Mouse (Mus musculus) lung, embryonic 16.5 days (tissue): Measurements from ENCODE around the gene Tnfaip3. TPM values are rescaled to one million over a fixed set of nuclear protein-coding genes. Genes with fewer than 3 reads are reported as not detected.
A peak's percentile ranks its signal among the peaks of the same experiment; 100 is the strongest.

Experiments used
- ATAC-seq: fragments of 200-750 bp; cut with Nextera tagmentation; 2 replicates; pipeline ENCODE4 v1.8.0; 2017; ENCODE audit warnings: low read depth, mild to moderate bottlenecking, moderate library complexity
- H3K27ac ChIP-seq: fragments of 300-500 bp; sonication (generic); 2 replicates; pipeline ENCODE4 v1.5.1; 2014; ENCODE audit warnings: mild to moderate bottlenecking, control low read depth, low read length
- H3K27me3 ChIP-seq: fragments of 300-500 bp; sonication (generic); 2 replicates; pipeline ENCODE4 v1.6.1; 2014; ENCODE audit warnings: low read depth, low read length, mixed read lengths; ENCODE audit not compliant: control insufficient read depth, insufficient read depth
- H3K36me3 ChIP-seq: fragments of 300-500 bp; sonication (generic); 2 replicates; pipeline ENCODE4 v1.6.1; 2014; ENCODE audit warnings: low read length; ENCODE audit not compliant: control insufficient read depth, insufficient read depth
- H3K4me1 ChIP-seq: fragments of 300-500 bp; sonication (generic); replicated peaks from 2 replicates; pipeline ENCODE4 v1.6.1; 2014; ENCODE audit warnings: low read length, mixed read lengths; ENCODE audit not compliant: control insufficient read depth, insufficient read depth
- H3K4me2 ChIP-seq: fragments of 300-500 bp; sonication (generic); 2 replicates; pipeline ENCODE4 v1.6.1; 2014; ENCODE audit warnings: low read depth, low read length, control low read depth
- H3K4me3 ChIP-seq: fragments of 300-500 bp; sonication (generic); 2 replicates; pipeline ENCODE4 v1.5.1; 2014; ENCODE audit warnings: mild to moderate bottlenecking, low read length, control low read depth
- H3K9ac ChIP-seq: fragments of 300-500 bp; sonication (generic); 2 replicates; pipeline ENCODE4 v1.6.1; 2014; ENCODE audit warnings: low read length, control low read depth
- H3K9me3 ChIP-seq: fragments of 300-500 bp; sonication (generic); 2 replicates; pipeline ENCODE4 v1.6.1; 2016; ENCODE audit warnings: low read length; ENCODE audit not compliant: control insufficient read depth
- WGBS: fragments of 180-500 bp; shearing (Covaris S2); extraction: QIAGEN DNeasy Blood & Tissue Kit; methylation state at CpG from one replicate; pipeline ENCODE4 v1.1.7; 2014; 5-methylcytosine and 5-hydroxymethylcytosine counted together
- polyA plus RNA-seq: library from polyadenylated mRNA; unstranded; fragments of >200 nt; fragmentation: Nextera tagmentation; extraction: Ambion mirVana; gene quantifications from 2 replicates; pipeline ENCODE4 v1.2.1, GENCODE M21; 2015

Tnfaip3 gene
- polyA plus RNA-seq, 1 experiment from 2014 or later = 2.1 TPM

DNA sequence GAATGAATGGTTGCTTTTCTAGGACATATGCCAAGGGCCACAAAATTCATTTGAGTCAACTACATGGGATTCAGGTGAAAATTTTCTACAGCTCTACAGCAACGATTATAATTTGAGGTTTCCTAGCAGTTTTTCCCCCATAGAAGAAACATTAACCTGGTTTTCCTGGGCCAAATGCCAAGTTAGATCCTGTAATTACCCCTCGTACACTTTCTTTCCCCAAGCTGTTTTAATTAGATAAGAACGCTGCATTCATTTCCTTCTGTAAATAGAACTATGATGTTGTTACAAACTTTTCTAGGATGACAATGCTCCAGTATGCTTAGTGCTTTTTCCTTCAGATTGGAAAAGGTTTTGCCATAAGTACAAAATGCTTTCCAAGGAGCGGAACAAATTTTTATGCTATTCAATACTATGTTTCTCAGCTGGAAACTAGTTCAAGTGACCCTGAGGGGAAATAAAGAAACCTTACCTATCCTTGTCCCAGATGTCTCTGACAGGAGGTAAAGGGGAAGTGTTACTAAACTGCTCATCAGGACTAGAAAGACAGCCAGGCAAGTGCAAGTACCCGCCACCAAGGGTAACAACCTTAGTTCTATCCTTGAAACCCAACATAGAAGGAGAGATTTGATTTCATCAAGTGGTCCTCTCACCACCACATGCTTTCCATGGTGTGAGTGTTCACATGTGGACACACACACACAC is 8.3 kb upstream of the Tnfaip3 start:
- H3K9ac ChIP-seq = no peak overlapping the region
- no peak overlapping the region for H3K4me3 ChIP-seq
- H3K36me3 ChIP-seq = no peaks in the 10 kb centered on the region
- no peaks in the 10 kb centered on the region for H3K9me3 ChIP-seq
- H3K27me3 ChIP-seq = no peaks in the 10 kb centered on the region
- no peak overlapping the region for H3K4me2 ChIP-seq
- no peaks in the 10 kb centered on the region for H3K4me1 ChIP-seq
- 63% methylated on average over 5 of the region's 5 CpGs for WGBS
- H3K27ac ChIP-seq = no peak overlapping the region
- no peak for ATAC-seq

DNA sequence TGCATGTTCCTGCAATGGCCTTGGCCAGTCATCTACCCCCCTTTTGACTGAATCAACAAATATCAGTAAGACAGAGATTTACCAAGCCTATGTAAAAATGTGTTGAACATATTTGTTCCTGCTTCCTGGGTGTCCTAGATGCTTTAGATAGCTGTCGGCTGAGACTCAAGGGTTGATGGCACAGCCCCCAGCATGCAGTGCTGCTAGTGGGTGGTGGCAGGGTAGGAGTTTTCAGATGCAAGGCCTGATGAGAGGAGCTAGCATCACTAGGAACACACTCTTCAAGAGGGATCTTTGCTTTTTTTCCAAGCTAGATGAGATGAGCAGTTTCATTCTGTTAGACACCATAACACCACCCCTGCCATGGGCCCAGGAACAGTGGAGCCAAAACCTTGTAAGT is 6.8 kb upstream of the Tnfaip3 start:
- no peaks in the 10 kb centered on the region for H3K36me3 ChIP-seq
- H3K9ac ChIP-seq = no peak overlapping the region
- H3K27me3 ChIP-seq = no peaks in the 10 kb centered on the region
- no peak overlapping the region for H3K4me3 ChIP-seq
- 80% methylated on average over 1 of the region's 1 CpGs for WGBS
- no peak for ATAC-seq
- no peak overlapping the region for H3K27ac ChIP-seq
- H3K4me1 ChIP-seq = peaks cover under 1% of the 10 kb centered on the region; the same call in 1 of the 2 replicates
- H3K9me3 ChIP-seq = no peaks in the 10 kb centered on the region
- H3K4me2 ChIP-seq = no peak overlapping the region

DNA sequence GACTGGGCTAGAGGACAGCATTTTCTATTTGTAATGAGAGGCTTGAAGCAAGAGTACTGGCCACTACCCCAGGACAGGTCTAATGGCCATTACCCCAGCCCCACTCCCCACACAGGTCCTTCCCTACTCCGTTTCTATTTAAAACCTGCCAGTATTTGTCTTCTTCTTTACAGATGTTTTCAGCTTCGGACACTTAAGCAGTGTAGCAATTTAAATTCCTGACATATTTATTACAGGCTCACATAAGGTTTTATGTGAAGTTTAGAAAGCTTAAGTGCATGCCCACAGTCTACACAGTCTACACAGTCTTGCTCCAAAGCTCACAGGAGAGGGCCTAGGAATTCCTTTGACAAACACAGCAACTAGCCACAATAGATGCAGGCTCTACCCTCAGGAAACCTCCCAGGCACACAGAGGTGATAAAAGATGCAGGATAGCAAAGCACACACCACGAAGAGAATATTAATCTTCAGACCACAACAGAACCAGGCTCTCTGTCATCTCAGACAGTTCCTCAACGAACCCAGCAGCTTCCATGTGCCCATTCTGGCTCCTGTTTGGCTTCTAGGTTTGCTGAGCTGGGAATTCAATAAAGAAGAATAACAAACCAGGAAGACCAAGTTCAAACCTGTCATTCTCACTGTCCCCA is 1.5 kb upstream of the Tnfaip3 start:
- no peak overlapping the region for H3K4me3 ChIP-seq
- no peaks in the 10 kb centered on the region for H3K9me3 ChIP-seq
- H3K27ac ChIP-seq = no peak overlapping the region
- no peak overlapping the region for H3K4me2 ChIP-seq
- H3K4me1 ChIP-seq = peaks cover 8% of the 10 kb centered on the region
- no peaks in the 10 kb centered on the region for H3K36me3 ChIP-seq
- H3K9ac ChIP-seq = no peak overlapping the region
- 21% methylated on average over 4 of the region's 4 CpGs for WGBS
- no peaks in the 10 kb centered on the region for H3K27me3 ChIP-seq
- no peak for ATAC-seq

DNA sequence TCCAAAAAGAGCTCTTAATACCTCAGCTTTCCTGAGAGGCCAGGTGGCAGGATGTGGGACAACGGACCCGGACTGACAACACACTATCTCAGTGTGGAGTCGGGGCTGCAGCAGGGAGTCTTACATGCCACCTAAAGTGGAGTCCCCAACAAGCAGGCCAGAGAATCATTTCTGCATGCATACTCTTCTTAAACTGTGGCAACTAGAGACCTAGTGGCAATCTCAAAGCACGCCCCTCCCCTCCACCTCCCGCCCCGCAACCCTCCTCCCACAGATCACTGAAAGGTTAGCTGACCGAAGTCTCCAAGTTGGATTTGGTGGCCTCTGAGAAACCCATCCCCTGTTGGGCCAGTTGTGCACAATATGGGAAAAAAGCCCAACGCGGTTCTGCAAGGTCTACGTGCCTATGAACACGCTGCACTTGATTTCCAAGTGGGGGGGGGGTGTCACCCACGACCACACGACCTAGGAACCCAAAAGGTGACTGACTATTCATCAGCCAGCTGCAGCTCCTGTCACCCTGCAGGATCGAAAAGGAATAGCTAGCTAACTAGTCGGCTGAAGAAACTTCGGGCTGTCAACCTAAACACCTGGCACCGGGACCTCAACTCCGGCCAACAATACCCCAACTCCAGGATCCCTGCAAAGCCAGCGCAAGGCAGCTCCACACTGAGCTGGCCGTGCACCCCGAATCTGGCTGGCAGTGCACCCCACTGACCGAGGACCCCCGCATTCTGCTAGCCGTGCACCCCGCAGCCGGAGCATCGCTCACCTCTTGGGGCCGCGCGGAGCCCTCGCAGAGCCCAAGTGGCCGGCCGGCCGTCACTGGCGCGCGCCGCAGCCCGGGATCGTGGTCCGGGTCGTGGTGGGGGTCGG is 838 bp downstream of the Tnfaip3 start:
- H3K36me3 ChIP-seq = no peaks in the 10 kb centered on the region
- no peak; the same call in 1 of the 2 replicates for ATAC-seq

DNA sequence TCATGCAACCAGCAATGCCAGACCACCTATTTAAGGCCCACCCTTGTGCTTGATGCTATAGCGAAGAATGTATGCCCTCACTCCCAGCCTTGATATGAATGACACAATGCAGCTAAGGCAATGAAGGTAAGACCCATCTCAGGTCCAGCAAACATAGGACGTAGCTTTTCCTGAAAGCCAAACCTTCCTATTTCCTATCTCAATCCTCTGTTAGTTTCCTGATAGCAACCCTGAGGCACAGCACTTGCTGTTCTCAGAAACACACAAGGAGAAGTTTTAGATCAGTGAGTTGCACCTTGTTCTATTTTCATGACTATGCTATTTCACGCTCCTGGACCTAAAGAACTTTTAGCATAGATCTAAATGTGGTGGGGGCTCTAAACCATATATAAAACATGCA is 2.1 kb downstream of the Tnfaip3 start:
- no peak overlapping the region for H3K27ac ChIP-seq
- 89% methylated on average over 3 of the region's 3 CpGs for WGBS
- no peaks in the 10 kb centered on the region for H3K27me3 ChIP-seq
- no peaks in the 10 kb centered on the region for H3K9me3 ChIP-seq
- no peak overlapping the region; the same call in 1 of the 2 replicates for H3K9ac ChIP-seq
- no peak overlapping the region for H3K4me3 ChIP-seq
- ATAC-seq = no peak
- H3K4me1 ChIP-seq = peaks cover 8% of the 10 kb centered on the region
- no peaks in the 10 kb centered on the region for H3K36me3 ChIP-seq
- H3K4me2 ChIP-seq = no peak overlapping the region

More for the DNA sequence above, 838 bp downstream of the Tnfaip3 start:
- Histone ChIP-seq H3K9me3 (no peaks in the 10 kb centered on the region), H3K27me3 (no peaks in the 10 kb centered on the region), H3K9ac (peak overlapping the region; percentile 87), H3K4me3 (peak overlapping the region; percentile 86), H3K4me2 (peak overlapping the region; percentile 85), H3K27ac (peak overlapping the region; percentile 73), H3K4me1 (peaks cover 8% of the 10 kb centered on the region)
- 0% methylated on average over 43 of the region's 43 CpGs for WGBS

DNA sequence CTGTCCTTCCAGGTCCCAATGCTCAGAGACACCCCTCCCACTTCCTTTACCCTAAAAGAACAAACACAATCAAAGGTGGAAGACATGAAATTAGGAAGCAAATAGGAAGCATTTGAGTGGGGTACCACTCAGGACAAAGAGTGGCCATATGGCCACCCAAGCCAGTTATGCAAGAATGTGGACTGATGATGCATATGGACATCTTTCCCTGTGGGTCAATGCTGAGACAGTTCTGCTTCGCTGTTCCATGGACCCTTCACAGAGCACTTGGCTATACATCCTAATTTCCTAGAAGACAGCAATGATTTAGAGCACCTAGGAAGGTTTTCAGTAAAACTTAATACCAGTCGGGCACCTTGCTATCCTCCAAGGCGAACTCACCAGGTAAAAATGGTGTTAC is 2.8 kb downstream of the Tnfaip3 start:
- no peaks in the 10 kb centered on the region for H3K36me3 ChIP-seq
- peaks cover 11% of the 10 kb centered on the region for H3K4me1 ChIP-seq
- H3K27me3 ChIP-seq = no peaks in the 10 kb centered on the region
- H3K9me3 ChIP-seq = no peaks in the 10 kb centered on the region
- no peak overlapping the region for H3K9ac ChIP-seq
- no peak overlapping the region for H3K27ac ChIP-seq
- H3K4me3 ChIP-seq = no peak overlapping the region
- WGBS = 90% methylated on average over 3 of the region's 3 CpGs
- no peak overlapping the region for H3K4me2 ChIP-seq
- no peak for ATAC-seq

DNA sequence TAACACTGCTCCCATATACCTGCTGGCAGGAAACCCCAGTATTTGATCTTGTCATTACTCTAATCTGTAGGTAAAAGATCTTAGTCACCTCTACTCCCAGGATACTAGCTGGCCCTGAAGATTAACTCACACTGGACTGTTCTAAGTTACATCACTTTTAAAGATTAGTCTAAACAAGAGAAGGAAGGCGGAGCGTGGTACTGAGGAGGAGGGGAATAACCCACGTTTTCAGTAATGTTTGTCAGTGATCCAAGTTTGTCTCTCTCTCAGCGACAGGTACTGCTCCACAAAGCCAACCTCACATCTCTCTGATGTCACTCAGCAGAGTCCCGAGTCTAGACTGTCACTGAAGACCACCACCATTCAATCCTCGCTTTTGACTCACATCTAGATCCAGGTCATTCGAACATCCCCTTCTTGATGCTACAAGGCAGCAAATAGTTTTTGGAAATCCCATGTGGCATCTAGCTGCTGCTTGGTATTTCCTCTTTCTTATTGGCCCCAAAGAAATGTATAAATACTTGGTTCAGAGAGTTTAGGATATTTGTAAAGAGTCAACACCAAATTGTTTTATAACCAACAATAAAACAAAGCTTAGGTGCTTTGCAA is 3.5 kb downstream of the Tnfaip3 start:
- no peaks in the 10 kb centered on the region for H3K36me3 ChIP-seq
- H3K9ac ChIP-seq = no peak overlapping the region
- no peaks in the 10 kb centered on the region for H3K9me3 ChIP-seq
- peaks cover 7% of the 10 kb centered on the region for H3K4me1 ChIP-seq
- no peak for ATAC-seq
- WGBS = 73% methylated on average over 7 of the region's 7 CpGs
- H3K27me3 ChIP-seq = no peaks in the 10 kb centered on the region
- no peak overlapping the region for H3K4me2 ChIP-seq
- H3K27ac ChIP-seq = no peak overlapping the region
- H3K4me3 ChIP-seq = no peak overlapping the region

DNA sequence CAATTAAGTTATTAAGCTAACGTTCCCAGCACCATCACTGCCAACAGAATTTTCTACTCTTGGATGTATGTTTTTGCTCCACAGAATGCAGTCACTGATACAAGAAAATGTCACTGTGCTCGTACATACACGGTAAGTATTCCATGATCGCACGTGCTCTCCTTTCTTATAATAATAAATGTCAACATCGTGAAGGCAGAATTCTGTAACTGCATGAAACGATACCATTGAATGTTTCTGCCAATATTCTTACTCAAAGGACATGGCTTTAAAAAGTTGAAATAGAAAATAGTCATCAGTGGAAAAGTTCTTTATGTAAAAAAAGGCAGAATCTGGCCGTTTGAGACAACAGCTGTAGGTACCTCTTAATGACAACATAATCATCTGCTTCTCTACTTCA is 5.0 kb downstream of the Tnfaip3 start:
- Histone ChIP-seq H3K9me3 (no peaks in the 10 kb centered on the region), H3K4me3 (no peak overlapping the region), H3K4me2 (no peak overlapping the region), H3K27me3 (no peaks in the 10 kb centered on the region), H3K4me1 (peaks cover 7% of the 10 kb centered on the region), H3K27ac (no peak overlapping the region), H3K36me3 (no peaks in the 10 kb centered on the region), H3K9ac (no peak overlapping the region)
- 86% methylated on average over 8 of the region's 8 CpGs for WGBS
- ATAC-seq = no peak
